Mouse (Mus musculus): ENCODE measurements around the gene Tet1.

- no peak for TF ChIP-seq CTCF (IDR thresholded peaks at IDR 0.05; ENCODE audit: low read depth, low read length)
- TF ChIP-seq EP300 (IDR thresholded peaks at IDR 0.05; ENCODE audit: insufficient read depth, low read depth, low read length) = no peak
Observed at GRCm38 (mm10) chr10:62911120-62911519, 2.3 kb upstream of the Tet1 start.

Measured in ES-Bruce4 (cell line).